Mouse (Mus musculus): ENCODE results near the gene Islr2.
"Not testable (repeated sequence)": the region's sequence is repeated elsewhere in the genome, so short reads cannot be mapped to it uniquely, and the experiment has no call there.

Gene Islr2

DNA sequence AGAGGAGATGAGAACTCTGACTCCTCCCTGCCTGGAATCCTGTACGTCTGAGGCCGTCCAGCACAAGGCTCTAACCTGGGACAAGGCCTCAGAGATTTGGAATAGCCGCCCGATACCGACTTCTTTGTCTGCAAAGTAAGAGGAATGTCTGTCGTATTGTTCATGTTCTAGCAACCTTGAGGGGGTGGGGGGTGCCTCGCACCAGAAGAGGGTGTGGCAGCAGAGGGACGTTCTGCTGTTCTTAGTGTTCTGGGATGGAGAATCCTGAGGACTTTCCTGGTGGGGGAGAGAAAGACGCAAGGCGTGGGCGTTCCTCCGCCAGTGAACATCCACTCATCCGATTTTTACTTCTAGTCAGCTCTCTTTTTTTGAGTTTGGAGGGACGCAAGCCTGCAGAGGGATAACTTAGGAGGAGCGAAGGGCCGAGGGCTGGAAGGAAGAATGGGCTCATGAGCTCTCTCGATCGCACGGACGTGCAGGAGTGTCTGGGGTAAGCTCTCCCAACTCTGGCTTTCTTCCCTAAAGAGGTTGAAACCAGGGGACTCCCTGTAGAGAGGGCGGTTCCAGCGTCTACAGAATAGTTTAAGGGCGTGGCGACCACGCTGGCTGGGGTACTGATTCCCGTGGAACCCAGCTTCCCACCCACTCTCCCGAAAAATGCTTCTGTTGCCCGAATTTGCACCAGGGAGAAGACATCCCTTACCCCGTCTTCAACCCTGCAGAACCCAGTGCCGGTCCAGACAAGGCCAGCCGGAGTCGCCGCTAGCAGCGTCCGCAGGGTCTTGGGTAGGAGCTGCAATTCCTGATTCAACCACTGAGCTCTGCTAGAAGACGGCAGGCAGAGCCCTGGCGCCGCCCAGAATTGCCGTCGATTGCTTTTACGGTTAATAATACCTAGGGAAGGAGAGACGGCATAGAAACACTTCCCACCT, at the start of gene Islr2, which contains the start of gene Islr:
Gene Islr2 (minus strand): TSS at position 804 of the 932 bp plus-strand sequence.
Gene Islr (minus strand): TSS at position 791 of the 932 bp plus-strand sequence.
- DNase-seq (ENCODE audit: low read depth, low spot score), result peak; percentile 59

DNA sequence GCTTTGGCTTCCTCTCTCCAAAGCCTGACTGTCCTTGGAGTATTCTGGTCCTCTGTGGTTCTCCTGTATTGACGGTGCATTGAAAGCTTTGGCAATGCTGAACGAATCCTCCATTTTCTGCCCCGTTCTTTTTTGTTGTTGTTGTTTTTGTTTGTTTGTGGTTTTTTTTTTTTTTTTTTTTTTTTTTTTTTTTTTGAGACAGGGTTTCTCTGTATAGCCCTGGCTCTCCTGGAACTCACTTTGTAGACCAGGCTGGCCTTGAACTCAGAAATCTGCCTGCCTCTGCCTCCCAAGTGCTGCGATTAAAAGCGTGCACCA, 49.6 kb upstream of the Islr2 start:
- not testable (repeated sequence) for DNase-seq (ENCODE audit: low read depth, low spot score)

DNA sequence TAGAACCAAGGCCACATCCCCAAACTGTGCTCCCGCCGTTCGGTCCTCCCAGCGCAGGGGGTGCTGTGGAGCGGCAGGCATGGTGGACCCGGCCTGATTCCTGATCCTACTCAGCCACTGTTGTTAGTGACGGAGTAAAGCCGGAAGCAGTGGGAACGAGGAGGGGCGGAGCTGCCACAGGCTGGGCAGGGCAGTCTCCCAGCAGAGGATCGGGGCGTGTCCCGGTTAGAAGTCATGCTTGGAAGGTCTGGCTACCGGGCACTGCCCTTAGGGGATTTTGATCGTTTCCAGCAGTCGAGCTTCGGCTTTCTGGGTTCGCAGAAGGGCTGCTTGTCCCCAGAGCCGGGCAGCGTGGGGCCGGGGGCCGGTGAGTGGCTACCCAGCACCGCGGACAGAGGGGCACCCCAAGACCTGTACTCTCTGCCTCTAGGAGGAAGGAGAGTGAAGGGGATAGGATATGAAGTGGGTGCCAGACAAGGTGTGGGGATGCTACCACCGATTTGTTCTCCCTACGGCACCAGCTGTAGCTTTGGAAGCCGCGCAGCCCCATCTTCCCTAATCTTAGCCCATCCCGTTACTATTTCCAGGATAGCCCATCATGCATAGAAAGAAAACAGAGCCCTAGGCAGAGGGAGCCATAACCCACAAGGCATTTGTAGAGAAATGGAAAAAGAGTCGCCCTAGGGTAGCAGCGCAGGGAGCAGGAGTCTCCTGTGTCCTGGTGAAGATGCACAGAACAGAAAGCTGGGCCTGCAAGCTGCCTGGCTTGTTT, 49.1 kb upstream of the Islr2 start, which contains the start of gene Stoml1:
Gene Stoml1 (plus strand): TSS at position 132 of the 772 bp plus-strand sequence.
- DNase-seq (ENCODE audit: low read depth, low spot score), result peak; percentile 86

DNA sequence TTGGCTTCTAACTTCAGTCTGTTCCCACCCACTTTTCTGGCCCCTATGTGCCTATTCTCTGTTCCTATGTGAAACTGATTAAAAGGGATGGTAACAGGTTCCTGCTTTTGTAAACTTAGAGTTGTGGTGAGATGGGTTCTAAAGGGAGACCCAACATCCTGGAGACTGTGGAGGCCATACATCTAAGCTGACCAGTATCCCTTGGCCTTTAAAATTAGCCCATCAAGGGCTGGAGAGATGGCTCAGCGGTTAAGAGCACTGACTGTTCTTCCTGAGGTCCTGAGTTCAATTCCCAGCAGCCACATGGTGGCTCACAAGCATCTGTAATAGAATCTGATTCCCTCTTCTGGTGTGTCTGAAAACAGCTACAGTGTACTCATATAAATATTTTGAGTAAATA, 46.6 kb upstream of the Islr2 start:
- DNase-seq (ENCODE audit: low read depth, low spot score), result not testable (repeated sequence)

DNA sequence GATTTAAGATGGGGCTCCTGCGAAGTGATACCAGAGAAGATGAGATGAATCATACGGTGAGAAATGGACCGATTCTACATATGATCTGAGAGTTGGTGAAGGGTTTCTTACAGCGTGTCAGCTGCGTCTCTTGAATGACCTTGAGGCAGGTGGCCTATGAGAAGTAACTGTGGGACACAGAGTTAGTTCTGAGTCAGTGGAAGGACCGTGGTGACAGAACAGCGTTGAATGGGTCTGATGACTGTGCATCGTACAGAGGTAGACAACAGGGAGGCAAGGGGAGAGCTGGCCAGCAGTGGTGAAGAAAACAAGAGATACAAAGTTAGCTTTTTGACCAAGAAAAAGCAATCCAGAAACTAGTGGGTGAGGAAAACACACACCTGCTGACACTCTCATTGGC, 46.2 kb upstream of the Islr2 start:
- no peak for DNase-seq (ENCODE audit: low read depth, low spot score)

DNA sequence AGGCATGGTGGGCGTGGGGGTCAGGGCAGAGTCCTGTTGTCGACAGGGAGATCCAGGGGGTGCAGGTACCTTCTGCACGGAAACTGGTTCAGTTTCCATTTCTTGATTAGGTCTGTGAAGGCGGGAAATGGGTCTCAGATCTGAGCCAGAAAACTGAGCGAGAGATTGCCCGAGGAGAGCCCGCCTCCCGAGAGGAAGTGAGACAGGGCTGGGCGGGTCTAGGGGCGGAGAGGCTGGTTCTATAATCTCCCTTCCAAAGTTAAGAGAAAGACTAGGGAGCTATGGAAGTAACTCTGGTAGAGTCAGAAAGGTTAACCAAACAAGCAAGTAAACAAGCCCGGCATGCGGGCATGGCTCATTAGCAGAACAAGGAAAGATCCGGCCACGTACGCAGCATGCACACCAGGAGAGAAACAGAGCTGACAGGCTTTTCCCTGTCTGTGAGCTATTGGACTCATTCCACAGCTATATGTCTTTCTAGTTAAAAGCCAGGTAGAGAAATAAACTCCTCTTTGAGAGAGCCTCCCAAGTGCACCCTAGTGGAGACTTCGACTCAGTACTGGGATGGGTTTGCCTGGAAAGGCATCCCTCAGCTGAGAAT, 45.6 kb upstream of the Islr2 start, which contains the start of gene Pml:
Gene Pml (minus strand): TSS at position 195 of the 601 bp plus-strand sequence.
- DNase-seq (ENCODE audit: low read depth, low spot score), result no peak

DNA sequence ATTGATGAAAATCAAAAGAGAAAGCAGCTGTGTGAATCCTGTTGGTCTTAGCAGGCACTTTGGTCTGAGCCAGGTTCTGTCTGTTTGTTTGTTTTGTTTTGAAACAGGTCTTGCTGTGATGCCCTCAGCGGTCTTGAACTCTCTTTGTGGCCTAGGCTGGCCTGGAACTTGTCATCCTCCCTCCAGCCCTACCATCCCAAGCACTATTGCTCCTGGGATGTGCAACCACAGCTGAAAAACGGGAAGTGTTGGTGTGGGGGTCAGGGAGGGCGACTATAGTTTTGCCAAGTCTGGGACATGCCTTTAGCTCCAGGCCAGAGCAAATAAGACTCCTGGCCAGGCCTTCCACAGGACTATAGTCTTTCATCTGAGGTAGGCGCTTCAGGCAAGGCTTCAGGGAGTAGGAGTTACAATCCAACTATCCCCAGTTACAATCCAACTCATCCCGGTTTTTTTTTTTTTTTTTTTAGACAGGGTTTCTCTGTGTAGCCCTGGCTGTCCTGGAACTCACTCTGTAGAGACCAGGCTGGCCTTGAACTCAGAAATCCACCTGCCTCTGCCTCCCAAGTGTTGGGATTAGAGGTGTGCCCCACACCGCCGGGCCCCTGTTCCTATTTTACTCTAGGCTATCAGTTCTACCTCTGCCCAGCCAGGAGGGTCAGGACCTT, 44.8 kb upstream of the Islr2 start:
- no peak for DNase-seq (ENCODE audit: low read depth, low spot score)

DNA sequence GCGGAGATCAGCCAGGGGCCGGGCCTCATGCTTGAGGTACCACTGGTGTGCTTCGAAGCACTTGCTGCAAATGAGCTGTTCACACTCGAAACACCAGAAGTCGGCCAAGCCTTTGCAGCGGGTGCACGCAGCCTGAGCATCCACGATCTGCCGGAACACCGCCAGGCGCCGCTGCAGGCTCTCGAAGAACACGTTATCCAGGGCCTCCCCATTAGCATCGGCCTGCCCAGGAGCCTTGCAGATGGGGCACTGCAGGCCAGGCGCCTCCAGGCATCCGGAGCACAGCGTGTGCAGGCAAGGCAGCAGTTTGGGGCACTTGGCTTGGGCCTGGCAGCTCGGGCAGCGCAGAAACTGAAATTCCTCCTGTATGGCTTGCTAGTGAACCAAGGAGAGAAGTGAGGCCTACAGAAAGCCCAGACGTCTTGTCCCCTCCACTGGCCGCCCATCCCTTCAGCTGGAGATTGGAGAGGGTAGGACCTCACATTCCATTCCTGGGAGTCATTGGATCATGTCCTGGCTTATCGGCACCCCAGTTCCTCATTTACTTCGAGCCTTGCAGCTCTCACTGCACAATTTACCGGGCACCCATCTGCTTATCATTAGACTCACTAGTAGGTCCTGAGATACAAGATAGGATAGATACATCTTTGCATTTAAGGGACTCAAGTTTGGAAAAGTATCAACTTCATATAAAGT, 43.1 kb upstream of the Islr2 start:
- DNase-seq (ENCODE audit: low read depth, low spot score), result peak; percentile 58

DNA sequence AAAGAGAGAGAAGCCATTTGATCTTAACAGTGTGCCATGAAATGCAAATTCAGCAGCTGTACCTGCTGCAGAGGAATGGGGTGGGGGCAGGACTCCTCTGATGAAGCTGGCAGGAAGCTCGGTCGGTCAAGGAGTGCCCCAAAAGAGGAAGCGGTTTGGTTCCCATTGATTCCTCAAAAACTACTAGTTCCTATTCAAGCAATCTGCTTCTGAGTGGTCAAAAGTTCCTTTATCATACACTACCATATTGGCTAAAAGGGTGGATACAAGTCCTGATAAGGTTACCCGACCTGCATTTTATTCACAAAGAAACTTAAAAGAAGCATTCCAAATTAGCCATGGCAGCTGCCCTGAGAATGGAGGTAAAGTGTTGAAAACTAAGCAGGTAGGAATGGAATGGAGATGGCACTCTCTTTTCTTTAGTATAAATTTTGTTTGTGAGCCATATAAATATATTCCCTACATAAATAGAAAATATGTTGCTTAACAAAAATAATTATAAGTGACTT, 42.0 kb upstream of the Islr2 start:
- no peak for DNase-seq (ENCODE audit: low read depth, low spot score)

DNA sequence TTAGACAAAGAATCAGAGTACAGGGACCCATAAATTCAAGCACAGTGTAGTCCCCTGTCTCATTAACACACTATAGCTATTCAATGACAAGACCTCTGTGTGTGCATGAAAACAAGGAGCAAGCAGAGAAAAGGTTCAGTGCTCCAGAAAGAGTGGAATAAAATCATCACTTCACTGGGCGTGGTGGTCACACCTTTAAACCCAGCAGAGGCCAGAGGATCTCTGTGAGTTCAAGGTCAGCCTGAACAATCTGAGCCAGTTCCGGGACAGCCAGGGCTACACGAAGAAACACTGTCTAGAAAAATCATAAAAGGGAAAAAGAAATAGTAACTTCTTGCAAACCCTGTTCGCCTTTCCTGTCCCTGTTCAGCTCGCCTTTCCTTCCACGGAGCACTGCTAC, 39.6 kb upstream of the Islr2 start:
- no peak for DNase-seq (ENCODE audit: low read depth, low spot score)

DNA sequence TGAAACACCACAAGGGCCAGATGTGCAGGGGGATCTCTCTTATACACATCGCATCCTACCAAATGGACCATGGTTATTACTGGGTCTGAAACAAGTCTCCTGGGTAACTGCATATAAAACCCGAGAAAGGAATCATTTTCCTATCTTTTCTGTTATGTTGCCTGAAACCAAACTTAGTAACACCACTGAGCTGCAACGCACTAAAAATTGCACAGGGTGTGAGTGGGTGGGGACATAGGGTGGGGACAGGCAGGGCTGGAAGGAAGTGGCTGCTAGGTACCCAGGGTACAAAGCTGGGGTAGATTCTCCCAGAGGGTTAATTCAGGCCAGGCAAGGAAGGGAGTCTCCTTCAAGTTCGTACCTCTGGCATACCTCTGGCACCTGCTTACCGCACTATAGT, 38.6 kb upstream of the Islr2 start:
- no peak for DNase-seq (ENCODE audit: low read depth, low spot score)

DNA sequence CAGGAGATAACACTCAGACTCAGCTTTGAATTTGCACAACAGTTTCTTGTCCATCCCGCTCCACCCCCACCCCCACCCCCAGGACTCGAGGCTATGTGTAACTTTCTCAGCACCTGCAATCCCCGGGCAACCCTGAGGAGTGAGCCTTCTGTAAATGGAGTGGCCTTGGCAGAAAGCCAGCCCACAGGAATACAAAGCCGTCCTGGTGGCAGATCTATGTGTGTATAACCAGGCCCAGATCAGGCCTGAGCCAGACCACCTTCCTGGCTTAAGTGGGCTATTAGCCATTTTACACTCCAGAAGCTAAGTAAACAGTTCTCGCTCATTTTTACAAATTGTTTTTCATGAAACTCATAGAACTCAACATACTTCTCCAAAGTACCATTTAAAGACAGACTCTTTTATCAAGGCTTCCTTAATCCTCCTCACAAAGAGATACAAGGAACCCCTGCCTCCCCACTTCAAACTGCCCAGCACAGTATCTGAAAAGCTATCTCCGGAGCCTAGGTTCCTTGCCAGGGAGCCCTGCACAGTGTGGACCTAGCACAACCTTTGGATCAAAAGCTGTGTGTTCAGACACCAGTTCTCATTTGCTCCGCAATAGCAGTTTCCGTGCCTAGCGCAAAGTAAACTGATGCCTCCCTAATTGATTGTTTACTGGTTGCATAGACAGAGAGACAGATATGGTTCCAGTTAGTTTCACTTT, 37.8 kb upstream of the Islr2 start:
- no peak for DNase-seq (ENCODE audit: low read depth, low spot score)

DNA sequence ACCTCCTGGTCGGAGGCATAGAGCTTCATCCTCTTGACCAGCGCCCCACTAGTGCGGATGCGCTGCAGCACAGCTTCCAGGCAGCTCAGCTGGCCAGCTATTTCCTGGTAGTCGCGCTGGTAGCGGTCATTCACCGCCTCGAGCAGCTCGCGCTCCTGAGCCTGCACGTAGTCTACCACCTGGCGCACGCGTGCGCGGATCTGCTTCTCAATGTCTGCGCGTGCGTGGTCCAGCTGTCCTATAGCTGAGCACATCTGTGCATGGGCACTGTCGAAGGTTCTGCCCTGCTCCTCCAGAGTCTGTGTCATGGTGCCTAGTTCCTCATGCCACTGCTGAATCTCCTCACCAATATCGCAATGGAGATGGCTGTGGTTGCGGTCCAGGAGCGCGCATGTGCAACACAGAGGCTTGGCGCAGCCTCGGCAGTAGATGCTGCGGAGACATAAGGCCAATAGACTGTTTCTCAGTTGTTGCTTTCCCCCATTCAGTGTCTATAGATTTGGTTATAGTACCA, 30.4 kb upstream of the Islr2 start:
- no peak for DNase-seq (ENCODE audit: low read depth, low spot score)

DNA sequence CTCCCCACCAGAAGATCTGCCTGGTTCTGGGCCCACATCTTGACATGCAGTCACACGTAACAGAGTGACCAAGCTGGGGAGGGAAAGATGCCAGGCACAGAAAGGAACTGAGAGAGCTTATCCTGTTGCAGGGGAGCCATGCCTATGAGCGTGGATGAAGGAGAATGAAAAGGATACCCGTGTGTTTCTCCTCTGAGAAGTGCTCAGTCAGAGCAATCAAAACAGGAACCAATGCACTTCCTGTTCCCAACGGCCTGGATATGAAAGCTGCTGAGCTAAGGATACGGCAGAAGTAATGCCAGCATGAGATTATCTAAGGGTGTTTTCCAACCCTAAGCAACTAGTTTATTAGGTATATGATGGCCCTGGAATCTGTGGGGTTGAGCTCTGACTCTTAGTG, 28.3 kb upstream of the Islr2 start:
- DNase-seq (ENCODE audit: low read depth, low spot score), result no peak

DNA sequence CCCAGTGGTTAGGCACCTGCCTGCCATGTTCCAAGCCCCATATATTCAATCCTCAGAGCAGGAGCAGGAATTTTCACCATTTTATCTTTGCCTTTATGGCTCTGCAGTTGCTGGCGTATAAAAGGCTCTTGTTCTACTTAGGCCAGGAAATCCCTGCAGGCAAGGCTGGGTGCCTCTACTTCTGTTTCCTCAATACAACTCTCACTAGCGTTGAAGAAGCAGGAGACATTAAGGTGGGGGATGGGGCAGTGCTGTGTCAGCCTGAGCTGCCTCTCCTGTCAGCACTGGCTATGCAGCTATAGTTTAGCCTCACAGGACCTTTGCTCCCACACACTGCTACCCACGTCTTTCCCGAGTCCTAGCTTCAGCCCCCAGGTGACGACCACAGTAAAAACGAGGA, 27.6 kb upstream of the Islr2 start:
- no peak for DNase-seq (ENCODE audit: low read depth, low spot score)

DNA sequence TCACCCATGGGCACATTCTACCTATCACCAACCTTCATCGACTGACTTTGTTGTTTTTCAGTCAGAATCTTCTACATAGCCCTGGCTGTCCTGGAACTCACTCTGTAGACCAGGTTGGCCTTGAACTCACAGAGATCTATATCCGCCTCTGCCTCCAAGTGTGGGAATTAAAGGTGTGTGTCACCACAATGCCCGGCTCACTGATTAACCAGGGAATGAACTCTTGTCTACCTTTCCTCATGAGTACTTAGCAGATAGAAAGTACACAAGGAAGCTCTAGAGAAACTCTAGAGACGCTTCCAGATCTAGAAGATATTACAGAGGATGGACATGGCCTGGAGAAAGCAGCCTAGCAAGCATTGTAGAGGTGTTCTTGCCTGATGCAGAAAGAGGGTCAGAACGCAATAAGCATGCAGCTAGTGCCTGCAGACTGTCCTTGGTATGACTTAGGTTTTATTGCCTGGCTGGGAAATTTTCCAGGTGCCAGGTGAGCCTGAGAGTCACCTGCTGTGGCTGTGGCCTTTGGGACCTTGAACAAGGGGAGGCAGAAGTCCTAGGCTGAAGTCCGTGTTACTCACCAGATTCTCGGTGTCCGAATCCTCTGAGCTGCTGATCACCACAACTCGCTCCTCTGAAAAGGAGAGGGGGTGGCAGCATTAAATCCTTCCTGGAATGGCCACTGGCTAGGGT, 24.8 kb upstream of the Islr2 start:
- DNase-seq (ENCODE audit: low read depth, low spot score), result no peak

DNA sequence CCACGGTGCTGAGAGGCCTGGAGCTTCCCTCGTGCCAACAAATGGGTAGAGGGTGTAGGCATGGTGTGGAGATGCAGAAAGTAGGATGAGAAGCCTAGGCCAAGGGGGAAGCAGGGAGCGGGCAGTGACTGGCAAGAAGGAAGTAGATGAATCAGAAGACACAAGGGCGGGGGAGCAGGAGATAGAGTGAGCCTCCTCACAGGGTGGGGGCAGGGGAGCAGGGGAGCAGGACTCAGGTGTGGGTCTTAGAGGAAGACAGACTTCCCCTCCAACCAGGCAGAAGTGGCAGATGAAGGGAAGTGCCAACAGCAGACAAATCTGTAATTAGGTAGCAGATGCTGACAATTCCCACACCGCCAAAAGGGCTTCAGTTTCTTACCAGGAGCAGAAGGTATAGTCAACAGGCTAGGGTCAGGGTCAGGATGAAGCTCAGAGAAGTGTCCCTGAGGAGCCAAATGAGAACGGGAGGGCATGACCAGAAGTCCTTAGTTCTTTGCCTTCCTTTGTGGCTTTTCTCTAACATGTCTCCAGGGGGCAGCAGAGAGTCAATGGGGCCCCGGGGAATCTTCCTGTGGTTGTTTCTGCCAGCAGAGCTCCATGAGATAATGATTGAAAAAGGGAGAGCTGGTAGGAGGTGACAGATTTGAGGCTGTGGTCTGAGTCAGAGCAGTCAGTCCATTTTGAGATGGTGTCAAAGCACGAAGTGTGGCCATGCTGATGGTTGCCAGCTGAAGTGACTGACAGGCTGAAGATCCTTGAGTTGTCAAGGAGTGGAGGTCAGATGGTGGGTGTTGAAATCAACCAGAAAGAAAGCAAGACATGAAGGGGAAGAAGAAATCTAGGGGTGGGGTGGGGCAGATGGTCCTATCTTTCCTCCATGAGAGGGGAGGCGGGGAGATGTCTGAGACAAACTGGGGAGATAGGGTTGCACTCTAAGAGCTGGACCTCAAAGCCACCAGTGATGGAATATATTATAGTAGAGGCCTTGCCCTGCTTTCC, 22.1 kb upstream of the Islr2 start:
- no peak for DNase-seq (ENCODE audit: low read depth, low spot score)

DNA sequence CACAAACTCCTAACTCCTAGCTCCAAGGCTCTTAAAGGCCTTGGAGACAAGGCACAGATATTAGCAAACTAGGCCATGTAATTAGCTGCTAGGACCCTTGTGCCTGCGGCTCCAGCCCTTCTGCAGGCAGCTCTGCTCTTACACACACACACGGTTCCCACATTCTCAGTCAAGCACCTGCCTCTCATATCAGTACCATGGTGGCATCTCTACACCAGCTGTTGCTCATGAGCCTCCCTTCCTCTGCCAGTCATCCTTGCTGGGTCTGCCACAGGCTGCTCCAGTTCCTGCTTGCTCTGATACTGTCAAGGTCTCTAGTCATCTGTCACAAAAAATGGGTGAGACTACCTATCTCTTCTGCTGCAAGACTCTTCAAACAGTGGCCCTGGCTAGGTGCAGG, 20.2 kb upstream of the Islr2 start:
- DNase-seq (ENCODE audit: low read depth, low spot score), result no peak

All from WW6 (cell line).